Mouse (Mus musculus) limb, embryonic 12.5 days (tissue): ENCODE results near the gene Trim45. TPM values are rescaled to one million over a fixed set of nuclear protein-coding genes. Genes with fewer than 3 reads are reported as not detected.

Experiments used
- ATAC-seq: fragments of 200-750 bp; cut with Nextera tagmentation; 2 replicates; pipeline ENCODE4 v1.8.0; 2017; ENCODE audit warnings: low read depth, moderate TSS enrichment; ENCODE audit not compliant: insufficient number of reproducible peaks, insufficient read depth, low FRiP score, low TSS enrichment
- H3K27ac ChIP-seq: fragments of 300-500 bp; sonication (generic); 2 replicates; pipeline ENCODE4 v1.5.1; 2016; ENCODE audit warnings: mild to moderate bottlenecking, moderate library complexity
- H3K27me3 ChIP-seq: fragments of 300-500 bp; sonication (generic); 2 replicates; pipeline ENCODE4 v1.6.1; 2016; ENCODE audit warnings: mild to moderate bottlenecking, moderate library complexity
- H3K36me3 ChIP-seq: fragments of 300-500 bp; sonication (generic); 2 replicates; pipeline ENCODE4 v1.6.1; 2016; ENCODE audit warnings: mild to moderate bottlenecking, moderate library complexity
- H3K4me1 ChIP-seq: fragments of 300-500 bp; sonication (generic); replicated peaks from 2 replicates; pipeline ENCODE4 v1.6.1; 2016
- H3K4me2 ChIP-seq: fragments of 300-500 bp; sonication (generic); 2 replicates; pipeline ENCODE4 v1.6.1; 2016; ENCODE audit warnings: mild to moderate bottlenecking, moderate library complexity
- H3K4me3 ChIP-seq: fragments of 300-500 bp; sonication (generic); replicated peaks from 2 replicates; pipeline ENCODE4 v1.5.1; 2016; ENCODE audit warnings: mild to moderate bottlenecking
- H3K9ac ChIP-seq: fragments of 300-500 bp; sonication (generic); replicated peaks from 2 replicates; pipeline ENCODE4 v1.6.1; 2016; ENCODE audit warnings: mild to moderate bottlenecking, moderate library complexity
- H3K9me3 ChIP-seq: fragments of 300-500 bp; sonication (generic); 2 replicates; pipeline ENCODE4 v1.6.1; 2016; ENCODE audit warnings: mild to moderate bottlenecking, moderate library complexity
- WGBS: fragments of 180-500 bp; shearing (Covaris S2); methylation state at CpG from one replicate; pipeline ENCODE4 v1.1.7; 2016; 5-methylcytosine and 5-hydroxymethylcytosine counted together
- polyA plus RNA-seq: library from polyadenylated mRNA; unstranded; fragments of >200 nt; fragmentation: Nextera tagmentation; extraction: Ambion mirVana; gene quantifications from 2 replicates; pipeline ENCODE4 v1.2.1, GENCODE M21; 2016

The Trim45 gene
- polyA plus RNA-seq, 1 experiment from 2014 or later, result 8.8 TPM

- ATAC-seq, result no peak
- 48% methylated on average over 6 of the region's 6 CpGs for WGBS
Measured at GRCm38 (mm10) chr3:100908594-100908993, 13.4 kb upstream of the Trim45 start.

GRCm38 (mm10) chr3:100910621-100911020 is 11.4 kb upstream of the Trim45 start:
- Histone ChIP-seq H3K9ac (no peak overlapping the region), H3K27ac (peak overlapping the region; percentile 54), H3K36me3 (no peaks in the 10 kb centered on the region), H3K27me3 (no peaks in the 10 kb centered on the region), H3K4me2 (no peak overlapping the region), H3K4me3 (no peak overlapping the region), H3K9me3 (no peaks in the 10 kb centered on the region), H3K4me1 (peaks cover 23% of the 10 kb centered on the region)
- ATAC-seq, result no peak
- 44% methylated on average over 5 of the region's 5 CpGs for WGBS

More at GRCm38 (mm10) chr3:100908594-100908993, 13.4 kb upstream of the Trim45 start:
- Histone ChIP-seq H3K27me3 (no peaks in the 10 kb centered on the region), H3K4me2 (no peak overlapping the region), H3K4me3 (no peak overlapping the region), H3K9me3 (no peaks in the 10 kb centered on the region), H3K27ac (peak overlapping the region; percentile 20; the same call in 1 of the 2 replicates), H3K4me1 (peaks cover 23% of the 10 kb centered on the region), H3K36me3 (no peaks in the 10 kb centered on the region), H3K9ac (no peak overlapping the region)

DNA sequence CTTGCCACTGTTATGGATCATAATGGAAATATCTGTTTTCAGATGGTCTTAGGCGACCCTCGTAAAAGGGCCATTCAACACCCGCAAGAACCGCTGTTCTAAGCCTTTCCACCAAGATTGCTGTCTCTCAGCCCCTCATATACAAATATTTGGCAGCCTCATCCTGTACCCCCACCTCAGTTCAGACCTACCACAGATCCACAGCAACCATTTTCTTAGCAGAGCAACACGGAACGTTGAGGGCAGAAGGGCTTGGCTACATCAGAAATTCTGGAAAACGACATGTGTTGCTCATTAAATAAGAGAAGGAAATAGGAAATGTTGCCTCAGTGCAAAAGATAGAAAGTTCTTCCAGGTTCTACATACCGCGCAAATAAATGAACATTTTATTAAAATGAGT is 11.0 kb upstream of the Trim45 start:
- WGBS, result 51% methylated on average over 9 of the region's 9 CpGs
- Histone ChIP-seq H3K4me3 (no peak overlapping the region), H3K27me3 (no peaks in the 10 kb centered on the region), H3K27ac (peak overlapping the region; percentile 54), H3K4me2 (no peak overlapping the region), H3K4me1 (peaks cover 23% of the 10 kb centered on the region), H3K9me3 (no peaks in the 10 kb centered on the region), H3K9ac (no peak overlapping the region), H3K36me3 (no peaks in the 10 kb centered on the region)
- ATAC-seq, result no peak

GRCm38 (mm10) chr3:100911498-100912213 is 10.3 kb upstream of the Trim45 start:
- Histone ChIP-seq H3K27ac (no peak overlapping the region; the same call in 1 of the 2 replicates), H3K9ac (no peak overlapping the region), H3K4me1 (peaks cover 23% of the 10 kb centered on the region), H3K4me2 (no peak overlapping the region), H3K27me3 (no peaks in the 10 kb centered on the region), H3K36me3 (no peaks in the 10 kb centered on the region), H3K4me3 (no peak overlapping the region), H3K9me3 (no peaks in the 10 kb centered on the region)
- WGBS, result 63% methylated on average over 7 of the region's 7 CpGs
- no peak for ATAC-seq

DNA sequence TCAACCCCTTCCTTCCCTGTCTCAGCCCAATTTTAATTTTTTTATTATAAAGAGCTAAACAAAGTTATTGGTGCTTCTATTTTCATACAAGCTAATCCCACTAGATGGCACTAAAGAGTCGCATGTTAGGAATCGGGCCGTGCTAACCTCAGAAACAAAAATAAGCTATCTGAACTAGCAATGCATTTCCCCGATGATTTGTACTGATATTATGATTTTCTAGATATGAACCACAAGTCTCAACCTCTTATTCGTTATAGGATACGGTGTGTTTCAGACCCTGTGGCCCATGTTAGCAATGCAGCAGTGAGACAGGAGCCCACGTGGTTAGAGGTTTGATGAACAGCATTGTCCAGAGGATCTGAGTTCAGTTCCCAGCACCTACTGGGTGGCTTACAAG is 5.2 kb upstream of the Trim45 start:
- Histone ChIP-seq H3K9me3 (no peaks in the 10 kb centered on the region), H3K4me1 (peaks cover 7% of the 10 kb centered on the region), H3K9ac (no peak overlapping the region), H3K4me2 (no peak overlapping the region), H3K27ac (no peak overlapping the region), H3K4me3 (no peak overlapping the region), H3K36me3 (no peaks in the 10 kb centered on the region), H3K27me3 (no peaks in the 10 kb centered on the region)
- no peak for ATAC-seq
- 24% methylated on average over 7 of the region's 7 CpGs for WGBS

DNA sequence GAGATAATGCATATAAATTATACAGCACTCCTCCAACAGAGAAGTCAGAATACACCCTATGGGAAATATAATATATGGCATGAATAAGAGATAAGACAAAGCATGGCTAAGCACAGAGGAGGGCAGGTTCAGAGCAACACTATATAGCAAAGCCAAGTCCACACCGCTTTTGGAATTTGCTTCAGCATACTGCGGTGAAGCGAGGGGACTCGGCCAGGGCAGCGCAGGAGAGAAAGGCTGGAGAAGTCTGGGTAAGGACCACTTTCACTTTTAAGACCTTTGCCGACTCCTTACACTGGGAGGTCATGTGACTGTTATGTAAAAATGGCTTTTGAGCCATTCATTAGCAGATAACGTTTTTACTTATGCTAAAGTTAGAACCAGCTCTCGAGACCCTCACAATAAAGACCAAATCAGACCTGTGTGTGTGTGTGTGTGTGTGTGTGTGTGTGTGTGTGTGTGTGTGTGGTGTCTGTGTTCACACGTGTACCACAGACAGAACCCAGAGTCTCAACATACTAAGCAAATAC is 1.3 kb upstream of the Trim45 start:
- H3K36me3 ChIP-seq, result 0 out of 2 replicates have a peak, but pooled peaks cover 4% of the 10 kb centered on the region
- H3K4me2 ChIP-seq, result peak overlapping the region; percentile 61; the same call in 1 of the 2 replicates
- WGBS, result 83% methylated on average over 9 of the region's 9 CpGs
- H3K9me3 ChIP-seq, result no peaks in the 10 kb centered on the region
- H3K4me1 ChIP-seq, result peaks cover 29% of the 10 kb centered on the region
- H3K4me3 ChIP-seq, result no peak overlapping the region
- H3K27ac ChIP-seq, result no peak overlapping the region
- no peaks in the 10 kb centered on the region for H3K27me3 ChIP-seq
- H3K9ac ChIP-seq, result no peak overlapping the region
- no peak for ATAC-seq

DNA sequence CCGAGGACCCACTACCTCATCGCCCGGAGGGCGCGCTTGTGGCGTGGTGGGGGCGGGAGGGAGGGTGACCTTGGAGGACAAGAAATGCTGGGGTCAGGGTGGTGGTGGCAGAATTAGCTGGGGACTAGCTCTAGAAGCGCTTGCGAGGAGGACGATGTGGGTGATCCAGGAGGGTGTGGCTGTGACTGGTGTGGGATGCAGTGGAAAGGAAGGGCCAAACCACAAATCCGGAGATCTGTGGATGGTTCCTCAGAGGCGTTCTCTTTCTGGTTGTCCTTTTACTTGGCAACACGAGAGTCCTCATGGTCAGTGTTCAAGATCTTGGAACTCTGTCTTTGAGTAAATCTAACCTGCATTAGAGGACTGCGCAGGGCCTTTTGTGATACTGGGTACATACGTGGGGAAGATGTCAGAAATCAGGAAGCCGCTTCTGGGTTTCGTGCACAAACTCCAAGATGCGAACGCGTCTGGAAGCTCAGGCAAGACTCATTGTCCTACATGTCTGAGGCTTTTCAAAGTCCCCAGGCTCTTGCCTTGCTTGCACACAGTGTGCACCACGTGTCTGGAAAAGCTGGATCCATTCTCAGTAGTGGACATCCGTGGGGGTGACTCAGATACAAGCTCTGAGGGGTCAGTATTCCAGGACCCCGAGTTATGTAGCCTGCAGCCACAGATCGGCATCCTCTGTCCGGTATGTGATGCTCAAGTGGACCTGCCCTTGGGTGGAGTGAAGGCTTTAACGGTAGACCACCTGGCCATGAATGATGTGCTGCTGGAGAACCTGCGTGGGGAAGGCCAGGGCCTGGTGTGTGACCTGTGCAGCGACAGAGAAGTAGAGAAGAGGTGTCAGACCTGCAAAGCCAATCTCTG is 739 bp downstream of the Trim45 start:
- Histone ChIP-seq H3K4me3 (peak overlapping the region; percentile 62), H3K36me3 (peaks cover 7% of the 10 kb centered on the region), H3K9me3 (no peaks in the 10 kb centered on the region), H3K27me3 (no peaks in the 10 kb centered on the region), H3K9ac (peak overlapping the region; percentile 76), H3K4me1 (peaks cover 41% of the 10 kb centered on the region), H3K27ac (peak overlapping the region; percentile 78; the same call in 1 of the 2 replicates), H3K4me2 (peak overlapping the region; percentile 60)
- ATAC-seq, result peak; percentile 24
- WGBS, result 39% methylated on average over 28 of the region's 28 CpGs

GRCm38 (mm10) chr3:100924065-100924732 is 2.2 kb downstream of the Trim45 start:
- no peak for ATAC-seq
- no peak overlapping the region for H3K9ac ChIP-seq
- H3K36me3 ChIP-seq, result peaks cover 21% of the 10 kb centered on the region
- 72% methylated on average over 6 of the region's 6 CpGs for WGBS
- H3K4me3 ChIP-seq, result no peak overlapping the region
- no peak overlapping the region for H3K27ac ChIP-seq
- H3K4me2 ChIP-seq, result no peak overlapping the region
- H3K9me3 ChIP-seq, result no peaks in the 10 kb centered on the region
- H3K4me1 ChIP-seq, result peaks cover 41% of the 10 kb centered on the region
- no peaks in the 10 kb centered on the region for H3K27me3 ChIP-seq

- Histone ChIP-seq H3K27me3 (no peaks in the 10 kb centered on the region), H3K27ac (no peak overlapping the region; the same call in 1 of the 2 replicates), H3K4me1 (peaks cover 41% of the 10 kb centered on the region), H3K4me3 (no peak overlapping the region), H3K4me2 (peak overlapping the region; percentile 8; the same call in 1 of the 2 replicates), H3K9me3 (no peaks in the 10 kb centered on the region), H3K9ac (no peak overlapping the region), H3K36me3 (peaks cover 30% of the 10 kb centered on the region)
- no peak for ATAC-seq
- 51% methylated on average over 16 of the region's 16 CpGs for WGBS
Measured at GRCm38 (mm10) chr3:100925176-100925575, 3.2 kb downstream of the Trim45 start.

- Histone ChIP-seq H3K27ac (no peak overlapping the region), H3K36me3 (peaks cover 83% of the 10 kb centered on the region), H3K4me3 (no peak overlapping the region), H3K9ac (no peak overlapping the region), H3K4me2 (no peak overlapping the region), H3K27me3 (no peaks in the 10 kb centered on the region), H3K9me3 (no peaks in the 10 kb centered on the region), H3K4me1 (peaks cover 4% of the 10 kb centered on the region)
- ATAC-seq, result no peak
- 94% methylated on average over 23 of the region's 23 CpGs for WGBS
Measured at GRCm38 (mm10) chr3:100931332-100932076, 9.5 kb downstream of the Trim45 start.
